Mouse (Mus musculus) CH12.LX (cell line): ENCODE data around the gene Ap4s1.
"Not testable (repeated sequence)": the region's sequence is repeated elsewhere in the genome, so short reads cannot be mapped to it uniquely, and the experiment has no call there.

Source experiments
- CTCF ChIP-seq, 2 experiments: IDR thresholded peaks in 1 of 2; conservative IDR thresholded peaks in 1 of 2; 2 replicates each; pipeline ENCODE4 v1.5.1; 2011 to 2012; ENCODE audit warnings: low read depth in 2 of 2, low read length in 2 of 2, improper control_type of control experiment in 1 of 2, inconsistent platforms in 1 of 2, mild to moderate bottlenecking in 1 of 2, moderate library complexity in 1 of 2
- E2F4 ChIP-seq: IDR thresholded peaks from 2 replicates; pipeline ENCODE4 v1.6.1; 2011; ENCODE audit warnings: low read depth, low read length, improper control_type of control experiment; ENCODE audit not compliant: insufficient replicate concordance
- EP300 ChIP-seq: IDR thresholded peaks from 2 replicates; pipeline ENCODE4 v1.6.1; 2011; ENCODE audit warnings: low read length, improper control_type of control experiment
- HCFC1 ChIP-seq: IDR thresholded peaks from 2 replicates; pipeline ENCODE4 v1.6.1; 2012; ENCODE audit warnings: low read depth, mild to moderate bottlenecking, inconsistent platforms, low read length, improper control_type of control experiment
- KAT2A ChIP-seq: IDR thresholded peaks from 2 replicates; pipeline ENCODE4 v1.6.1; 2012; ENCODE audit warnings: low read length, improper control_type of control experiment, inconsistent platforms; ENCODE audit not compliant: insufficient replicate concordance
- MAZ ChIP-seq: IDR thresholded peaks from 2 replicates; pipeline ENCODE4 v1.6.1; 2012; ENCODE audit warnings: low read depth, mild to moderate bottlenecking, inconsistent platforms, low read length, improper control_type of control experiment, moderate library complexity
- POLR2A ChIP-seq: IDR thresholded peaks from 2 replicates; pipeline ENCODE4 v1.6.1; 2011; ENCODE audit warnings: low read depth, mild to moderate bottlenecking, improper control_type of control experiment, low read length
- POLR2AphosphoS2 ChIP-seq: IDR thresholded peaks from 2 replicates; pipeline ENCODE4 v1.6.1; 2011; ENCODE audit warnings: low read depth, low read length, improper control_type of control experiment
- SIN3A ChIP-seq: IDR thresholded peaks from 2 replicates; pipeline ENCODE4 v1.6.1; 2012; ENCODE audit warnings: low read length, improper control_type of control experiment, inconsistent platforms
- UBTF ChIP-seq: IDR thresholded peaks from 2 replicates; pipeline ENCODE4 v1.6.1; 2012; ENCODE audit warnings: low read depth, mild to moderate bottlenecking, inconsistent platforms, low read length, improper control_type of control experiment, moderate library complexity

DNA sequence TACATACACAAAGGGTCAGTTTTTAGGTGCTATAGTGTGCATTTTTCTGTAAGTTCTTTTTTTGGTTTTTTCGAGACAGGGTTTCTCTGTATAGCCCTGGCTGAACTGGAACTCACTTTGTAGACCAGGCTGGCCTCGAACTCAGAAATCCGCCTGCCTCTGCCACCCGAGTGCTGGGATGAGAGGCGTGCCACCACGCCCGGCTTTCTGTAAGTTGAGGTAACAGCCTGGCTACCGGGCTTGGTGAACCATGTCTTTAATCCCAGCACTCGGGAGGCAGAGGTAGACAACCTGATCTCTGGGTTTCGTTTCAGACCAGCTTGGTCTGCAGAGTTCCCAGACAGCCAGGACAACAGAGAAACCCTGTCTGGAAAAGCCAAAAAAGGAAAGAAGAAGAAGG is 2.0 kb downstream of the Ap4s1 start:
- TF ChIP-seq CTCF (conservative IDR thresholded peaks at IDR 0.05 in 1 of 2, IDR thresholded peaks at IDR 0.05 in 1 of 2; ENCODE audit: low read depth in 2 of 2, low read length in 2 of 2); SIN3A; POLR2A; EP300; HCFC1; MAZ; POLR2AphosphoS2; UBTF; E2F4; KAT2A: not testable (repeated sequence)
